Mouse (Mus musculus) cerebellum, adult (tissue): ENCODE data around the gene Gcnt4.
"Not testable (repeated sequence)": the region's sequence is repeated elsewhere in the genome, so short reads cannot be mapped to it uniquely, and the experiment has no call there.

Experiments
- ATAC-seq: cut with Nextera tagmentation; 2 replicates; pipeline ENCODE4 v1.9.2; 2017; ENCODE audit warnings: mild to moderate bottlenecking, moderate library complexity, mixed read lengths; ENCODE audit not compliant: insufficient number of reproducible peaks, low FRiP score, low TSS enrichment

The Gcnt4 gene

DNA sequence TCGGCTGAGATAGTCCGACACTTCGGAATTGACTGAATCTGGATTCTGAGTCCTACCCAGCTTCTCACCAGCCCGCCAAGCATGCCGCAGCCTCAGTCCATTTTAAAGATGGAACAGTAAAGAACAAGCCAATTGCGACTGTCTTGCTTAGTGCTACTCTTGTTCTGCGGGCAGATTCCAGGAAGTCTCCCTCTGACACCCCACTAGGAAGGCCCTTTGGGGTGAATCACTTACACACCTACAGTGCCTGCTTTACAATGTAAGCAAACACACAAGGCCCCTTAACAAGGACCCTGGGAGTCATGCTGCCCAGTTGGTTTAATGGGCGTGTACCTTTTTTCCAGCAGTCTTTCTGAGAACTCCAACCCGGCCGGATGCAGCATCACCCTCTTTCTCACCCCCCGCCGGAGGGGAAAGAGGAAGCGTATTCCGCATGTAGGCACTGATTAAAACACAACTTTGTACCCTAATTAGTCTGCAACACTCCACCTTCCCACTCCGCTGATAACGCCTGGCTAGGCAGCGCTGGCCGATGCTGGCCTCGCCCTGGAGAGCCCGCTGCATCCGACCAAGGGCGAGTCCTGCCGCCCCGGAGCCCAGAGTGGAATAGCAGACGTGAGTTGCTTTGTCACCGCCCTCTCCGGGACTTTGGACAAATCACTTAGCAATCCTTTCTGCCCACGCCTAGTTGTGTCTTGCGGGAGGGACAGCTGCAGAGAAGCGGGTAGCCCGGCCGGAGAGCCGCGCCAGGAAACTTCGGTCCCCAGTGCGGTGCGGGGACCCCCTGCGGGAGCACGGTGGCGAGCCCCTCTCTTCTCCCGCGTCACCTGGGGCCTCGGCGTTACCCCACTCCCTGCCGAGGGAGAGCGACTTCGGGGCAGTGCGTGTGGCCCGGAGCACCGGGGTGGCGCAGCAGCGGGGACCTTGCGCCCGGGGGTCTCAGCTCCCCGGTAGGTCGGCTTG lies at the start of gene Gcnt4:
TSS of gene Gcnt4 (plus strand) at position 691 of the 963 bp plus-strand sequence.
- 0 out of 2 replicates have a peak, but pooled peaks have one; percentile 24 for ATAC-seq

DNA sequence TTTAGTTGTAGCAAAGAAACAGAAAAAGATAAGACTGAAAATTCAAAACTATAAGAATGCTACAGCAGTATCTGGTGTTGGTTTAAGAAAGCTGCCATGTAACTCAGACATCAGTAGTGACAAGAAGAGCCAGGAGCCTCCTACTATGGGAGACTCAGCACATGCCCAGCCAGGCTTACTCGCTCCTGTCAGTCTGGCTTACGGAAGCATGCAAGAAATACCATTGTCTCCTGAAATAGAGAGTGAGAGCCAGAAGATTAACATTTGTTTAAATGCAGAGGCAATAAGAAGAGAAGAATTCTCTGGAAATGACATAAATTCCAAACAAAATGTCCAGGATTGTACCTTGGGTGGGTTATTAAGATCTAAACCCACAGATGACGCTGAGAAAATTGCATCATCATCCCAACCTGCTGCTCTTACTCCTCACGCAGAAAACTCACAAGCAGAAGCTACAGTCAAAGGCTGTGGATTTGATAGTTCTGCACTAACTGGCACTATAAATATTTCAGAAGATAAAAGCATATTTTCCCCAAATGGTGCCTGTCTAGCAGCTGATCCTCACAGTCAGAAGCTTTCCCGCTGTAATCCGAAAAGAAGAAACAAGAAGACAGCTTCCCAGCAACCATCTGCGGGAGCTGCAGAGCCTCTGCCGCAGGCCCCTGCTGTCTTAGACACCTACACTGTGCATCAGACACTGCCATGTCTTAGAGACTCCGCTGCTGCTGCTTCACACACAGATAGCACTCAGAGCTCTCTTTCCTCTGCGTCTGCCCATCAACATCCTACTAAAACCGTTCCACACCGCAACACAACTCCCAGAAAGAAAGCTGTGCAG lies 46.0 kb upstream of the Gcnt4 start:
- no peak for ATAC-seq

DNA sequence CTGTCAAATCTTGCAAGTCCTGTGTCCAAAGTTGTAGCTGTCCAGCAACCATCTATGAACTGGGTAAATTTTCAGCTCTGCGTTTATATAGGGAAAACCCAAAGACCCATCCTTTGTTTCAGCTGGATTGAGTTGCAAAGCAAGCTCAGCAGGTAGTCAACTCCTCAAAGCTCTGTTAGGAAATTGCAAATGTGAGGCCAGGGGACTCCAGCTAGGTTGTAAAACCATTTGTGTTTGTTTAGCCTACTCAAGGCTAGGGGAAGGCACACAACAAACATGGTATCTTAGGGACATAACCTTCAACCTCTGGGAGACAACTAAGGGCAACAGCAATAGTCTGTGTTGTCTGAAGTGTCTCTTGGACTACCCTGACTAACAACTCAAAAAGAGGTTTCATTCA lies 40.0 kb upstream of the Gcnt4 start:
- ATAC-seq, result no peak

GRCm38 (mm10) chr13:96889985-96890384 lies 34.5 kb upstream of the Gcnt4 start:
- no peak for ATAC-seq

DNA sequence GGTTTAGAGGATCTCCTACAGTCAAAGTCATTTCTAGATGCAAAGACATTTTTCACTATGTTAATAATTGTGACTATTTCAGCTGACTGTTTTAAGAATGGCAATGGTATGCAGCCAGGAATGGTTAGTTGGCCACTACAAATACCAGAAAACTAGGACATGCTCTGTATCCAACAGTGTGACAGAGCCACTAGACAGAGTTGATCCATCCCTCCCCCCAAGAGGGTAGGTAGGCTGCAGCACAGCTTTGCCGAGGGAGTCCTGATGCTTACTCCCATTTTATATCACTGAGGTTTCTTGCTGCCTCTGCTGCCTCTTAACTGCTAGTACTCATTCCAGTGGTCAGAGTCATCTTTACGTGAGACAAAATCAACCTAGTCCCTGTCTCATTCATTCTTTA lies 29.3 kb upstream of the Gcnt4 start:
- ATAC-seq, result no peak

DNA sequence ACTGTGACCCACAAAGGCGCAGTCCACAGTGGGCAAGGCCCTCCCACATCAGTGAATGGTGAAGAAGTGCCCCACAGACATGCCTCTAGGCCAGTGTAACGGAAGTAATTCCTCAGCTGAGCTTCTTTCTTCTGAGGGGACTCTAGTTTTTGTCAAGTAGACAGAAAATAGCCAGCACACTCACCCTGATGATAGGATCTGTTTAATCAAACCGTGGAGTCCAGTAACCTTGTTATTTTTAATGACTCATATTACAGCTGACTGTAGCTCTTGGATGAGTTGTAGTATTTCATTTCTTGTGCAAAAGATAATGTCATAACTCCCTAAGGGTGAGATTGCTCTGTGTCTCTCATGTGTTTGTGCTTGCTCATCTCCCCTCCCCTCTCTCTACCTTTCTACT lies 17.8 kb upstream of the Gcnt4 start:
- ATAC-seq, result no peak

DNA sequence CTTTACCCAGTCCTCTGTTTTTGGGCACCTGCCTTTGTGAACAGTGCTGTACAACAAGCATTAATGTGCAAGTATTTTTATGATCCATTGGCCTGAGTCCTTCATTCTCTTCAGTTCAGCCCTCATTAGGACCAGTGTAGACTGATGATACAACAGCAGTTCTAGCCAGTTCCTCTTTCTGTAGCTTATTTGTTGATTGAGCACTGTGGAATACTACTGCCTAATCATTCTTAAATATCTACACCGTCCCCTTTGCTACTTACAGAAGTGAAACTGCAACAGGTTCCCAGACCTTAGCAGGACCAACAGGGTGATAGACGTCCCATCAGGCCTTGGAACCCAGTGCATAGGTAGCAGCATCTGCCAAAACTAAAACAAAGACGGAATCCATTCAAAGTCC lies 13.3 kb upstream of the Gcnt4 start:
- ATAC-seq, result no peak

DNA sequence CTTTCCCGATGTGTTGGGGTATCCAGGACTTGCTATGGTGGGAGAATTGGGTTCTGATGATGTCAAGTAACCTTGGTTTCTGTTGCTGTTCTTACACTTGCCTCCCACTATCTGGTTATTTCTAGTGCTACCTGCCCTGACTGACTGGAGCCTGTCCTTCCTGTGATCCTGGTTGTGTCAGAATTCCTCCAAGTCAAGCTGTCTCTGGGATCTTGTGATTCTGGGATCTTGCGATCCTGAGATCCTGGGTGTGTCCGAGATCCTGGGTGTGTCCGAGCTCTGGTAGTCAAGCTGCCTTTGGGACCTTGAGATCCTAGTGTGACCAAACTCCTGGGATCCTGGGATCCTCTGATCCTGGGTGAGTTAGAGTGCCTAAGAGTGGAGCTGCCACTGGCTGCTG lies 1.4 kb upstream of the Gcnt4 start:
- ATAC-seq, result not testable (repeated sequence)

- no peak for ATAC-seq
Measured at GRCm38 (mm10) chr13:96924985-96925745, 676 bp downstream of the Gcnt4 start.

DNA sequence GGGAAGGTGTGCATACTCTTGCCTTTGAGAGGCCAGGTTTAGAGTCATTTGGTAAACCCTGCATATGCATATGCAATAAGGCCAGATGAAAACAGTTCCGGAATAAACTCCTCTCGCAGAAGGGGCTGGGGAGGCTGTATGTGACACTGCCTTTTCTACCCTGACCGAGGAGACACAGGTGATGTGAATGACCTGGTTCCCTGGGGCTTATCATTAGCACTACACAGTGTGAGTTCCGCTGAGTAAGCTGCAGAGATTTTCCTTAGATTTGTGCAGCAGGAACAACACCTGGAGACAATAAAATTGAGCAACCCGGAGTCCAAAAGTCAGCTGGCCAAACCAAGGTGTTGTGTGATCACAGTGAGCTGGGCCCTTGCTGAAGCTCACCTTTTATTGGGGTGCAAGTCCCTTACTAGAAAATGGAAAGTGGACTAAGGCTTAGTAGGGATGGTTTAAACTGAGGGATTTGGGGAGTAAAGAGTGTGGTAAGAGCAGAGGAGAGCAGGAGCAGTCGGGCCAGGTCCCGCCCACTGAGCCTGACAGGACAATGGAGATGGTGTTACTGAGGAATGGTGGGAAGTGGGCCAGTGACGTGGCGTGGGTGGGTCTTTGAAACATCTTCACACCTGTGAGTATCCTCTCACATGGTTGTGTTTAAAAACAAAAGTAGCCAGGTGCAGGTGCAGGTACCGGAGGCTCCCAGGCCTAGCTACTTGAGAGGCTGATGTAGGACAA lies 1.7 kb downstream of the Gcnt4 start:
- no peak for ATAC-seq

DNA sequence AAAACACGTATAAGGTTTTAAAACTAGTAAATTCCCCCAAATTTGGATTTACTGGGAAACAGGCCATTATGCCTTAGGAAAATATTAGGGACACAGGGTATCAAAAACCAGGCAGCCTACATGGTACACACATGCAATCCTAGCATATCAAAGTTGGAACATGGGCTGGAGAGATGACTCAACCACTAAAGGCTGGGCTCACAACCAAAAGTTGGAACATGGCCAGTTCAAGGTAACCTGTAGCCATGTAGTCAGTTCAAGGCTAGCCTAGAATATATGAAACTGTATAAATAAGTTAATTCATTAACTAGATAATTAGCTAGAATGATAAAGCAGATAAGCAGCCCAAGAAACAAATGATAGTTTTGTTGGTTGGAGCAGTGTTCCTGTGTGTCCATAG lies 3.3 kb downstream of the Gcnt4 start:
- no peak for ATAC-seq

- no peak for ATAC-seq
Measured at GRCm38 (mm10) chr13:96928432-96929039, 4.0 kb downstream of the Gcnt4 start.

DNA sequence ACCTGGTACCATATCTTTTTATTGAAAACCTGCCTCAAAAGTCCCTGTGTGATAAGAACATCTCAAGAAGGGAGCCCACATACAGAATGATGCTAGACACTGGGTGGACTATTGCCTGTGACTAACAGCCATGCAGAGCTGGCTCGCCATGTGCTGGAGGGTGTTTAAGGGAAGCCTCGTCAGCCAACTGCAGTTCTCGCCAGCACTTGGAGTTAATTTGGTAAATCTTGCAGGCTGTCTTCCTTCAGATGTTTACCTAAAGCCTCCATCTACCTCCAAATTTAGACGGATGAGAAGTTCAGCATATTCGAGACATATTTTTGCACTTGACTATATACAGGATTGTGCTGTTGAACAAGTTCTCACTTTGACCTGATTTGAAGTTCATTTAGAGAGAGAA lies 8.3 kb downstream of the Gcnt4 start:
- no peak for ATAC-seq

- ATAC-seq, result no peak
Measured at GRCm38 (mm10) chr13:96933367-96933766, 8.9 kb downstream of the Gcnt4 start.

DNA sequence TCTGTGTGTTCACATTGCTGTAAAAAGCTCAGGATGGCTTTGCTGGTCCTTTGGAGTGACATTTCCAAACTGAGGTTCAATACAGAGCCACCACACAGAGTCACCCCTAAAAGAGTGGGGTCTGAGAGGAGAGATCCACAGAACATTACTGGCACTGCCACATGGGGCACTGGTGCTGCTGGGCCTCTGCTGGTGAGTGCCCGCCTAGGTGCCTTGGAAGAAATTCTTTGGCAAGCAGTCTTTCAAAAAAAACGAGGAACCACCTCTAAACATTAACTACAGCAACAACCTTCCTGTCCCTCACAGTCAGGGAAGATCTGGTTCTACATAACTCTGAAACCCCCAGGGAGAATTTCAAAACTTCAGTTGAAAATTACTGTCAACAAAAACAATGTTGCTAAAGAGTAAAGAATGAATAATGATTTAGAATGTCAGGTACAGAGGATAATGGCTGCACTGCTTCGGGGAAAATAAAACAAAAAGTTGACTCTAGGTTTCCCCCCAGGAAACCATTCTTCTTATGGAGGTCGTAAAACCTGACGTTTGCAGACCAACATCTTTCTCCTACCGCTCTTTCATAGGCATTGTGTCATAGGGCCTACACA lies 11.8 kb downstream of the Gcnt4 start:
- ATAC-seq, result no peak

- ATAC-seq, result no peak
Measured at GRCm38 (mm10) chr13:96937059-96937558, 12.6 kb downstream of the Gcnt4 start.

- no peak for ATAC-seq
Measured at GRCm38 (mm10) chr13:96939680-96940079, 15.2 kb downstream of the Gcnt4 start.

GRCm38 (mm10) chr13:96941481-96941880 lies 17.0 kb downstream of the Gcnt4 start:
- not testable (repeated sequence) for ATAC-seq

DNA sequence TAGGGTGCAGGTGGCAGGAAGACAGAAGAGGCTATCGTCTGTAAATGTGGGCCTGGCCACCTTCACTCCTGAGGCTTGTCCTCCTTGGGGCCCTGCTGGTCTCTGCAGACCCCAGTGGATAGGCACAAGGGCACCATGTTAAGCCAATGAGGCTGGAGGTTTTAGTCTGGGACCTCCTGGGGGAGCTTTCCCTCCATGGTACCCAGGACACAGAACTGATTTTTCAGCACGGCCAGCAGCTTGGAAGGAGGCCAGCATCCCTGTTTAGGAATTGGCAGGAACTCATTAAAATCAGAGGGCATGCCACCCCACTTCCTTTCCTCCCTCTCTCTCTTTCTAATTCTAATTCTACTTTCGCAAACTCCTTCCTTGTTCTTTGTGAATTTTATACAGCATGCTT lies 19.1 kb downstream of the Gcnt4 start:
- ATAC-seq, result no peak
